ENCODE assay signal across 20 mouse cellular contexts in the genomic region with DNA sequence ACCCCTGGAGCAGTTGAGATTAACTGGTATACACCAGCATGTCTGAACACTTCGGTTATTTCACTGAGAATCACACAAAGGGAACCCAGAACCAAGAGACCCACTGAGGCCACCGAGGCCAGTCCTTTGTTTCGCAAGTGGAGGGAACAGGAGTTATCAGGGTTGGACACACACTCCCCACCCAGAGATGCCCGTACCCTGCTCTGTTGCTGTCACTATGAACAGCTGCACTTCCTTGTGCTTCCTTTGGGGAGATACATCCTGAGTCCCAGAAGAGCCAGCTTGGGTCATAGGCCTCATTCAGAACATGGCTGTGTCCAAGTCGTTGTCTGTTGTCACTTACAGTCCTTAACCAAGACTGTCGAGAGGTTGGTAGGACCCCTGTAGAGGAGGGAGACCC. TPM values are rescaled to one million over a fixed set of nuclear protein-coding genes. Genes with fewer than 3 reads are reported as not detected.
"Had no signal": no experiment of that assay in that cellular context is flagged by ENCODE, and none has a peak within 500 bp of the region (broad histone marks: within the 10 kb centered on the region; RNA-seq: fewer than 3 reads in every experiment).

No protein-coding gene starts in this region.

- H3K4me2 ChIP-seq: limb, embryonic 15.5 days; liver, embryonic 15.5 days; lung, embryonic 14.5 days; midbrain, embryonic 12.5 days; neural tube, embryonic 13.5 days; neural tube, embryonic 15.5 days had no signal

- ATAC-seq: midbrain, embryonic 16.5 days had no signal

- DNase-seq: lung, adult 18-20 months; lung, embryonic 14.5 days; lung, postnatal 10 days; midbrain, embryonic 14.5 days; retina, postnatal 1 day; right cerebral cortex, adult 18-20 months; right cerebral cortex, postnatal 25 days; right cerebral cortex, postnatal 4 days; spleen, adult 18-20 months; thymus, adult 18-20 months had no signal

- H3K36me3 ChIP-seq: liver, embryonic 15.5 days had no signal

- H3K4me3 ChIP-seq: limb, embryonic 15.5 days; liver, embryonic 15.5 days; midbrain, embryonic 10.5 days; midbrain, embryonic 12.5 days; myocyte; neural tube, embryonic 13.5 days; neural tube, embryonic 15.5 days had no signal

- H3K4me1 ChIP-seq: limb, embryonic 15.5 days; midbrain, embryonic 10.5 days; midbrain, embryonic 12.5 days; neural tube, embryonic 13.5 days; neural tube, embryonic 15.5 days had no signal

- H3K9ac ChIP-seq: limb, embryonic 15.5 days; liver, embryonic 15.5 days; lung, embryonic 14.5 days; midbrain, embryonic 12.5 days; neural tube, embryonic 13.5 days; neural tube, embryonic 15.5 days had no signal

- H3K27me3 ChIP-seq: limb, embryonic 15.5 days; liver, embryonic 15.5 days; midbrain, embryonic 12.5 days; neural tube, embryonic 13.5 days; neural tube, embryonic 15.5 days had no signal

- H3K27ac ChIP-seq: limb, embryonic 15.5 days; liver, embryonic 15.5 days; midbrain, embryonic 10.5 days; midbrain, embryonic 12.5 days; neural tube, embryonic 13.5 days; neural tube, embryonic 15.5 days had no signal

- H3K9me3 ChIP-seq: limb, embryonic 15.5 days; liver, embryonic 15.5 days; midbrain, embryonic 10.5 days; midbrain, embryonic 12.5 days; neural tube, embryonic 13.5 days; neural tube, embryonic 15.5 days had no signal

RNA-seq across cellular contexts. Expression of a gene that starts 51.7 kb away (rescaled TPM):
- polyA plus RNA-seq: lung, embryonic 14.5 days; midbrain, embryonic 12.5 days; midbrain, embryonic 14.5 days; midbrain, embryonic 16.5 days; neural tube, embryonic 11.5 days; stomach, embryonic 14.5 days had no signal
